Mouse (Mus musculus) hindbrain, embryonic 12.5 days (tissue): Measurements from ENCODE around the gene Numbl. TPM values are rescaled to one million over a fixed set of nuclear protein-coding genes. Genes with fewer than 3 reads are reported as not detected.

Experiments used
- ATAC-seq: fragments of 200-750 bp; cut with Nextera tagmentation; 2 replicates; pipeline ENCODE4 v1.8.0; 2017; ENCODE audit warnings: moderate TSS enrichment; ENCODE audit not compliant: low FRiP score
- H3K27ac ChIP-seq: fragments of 300-500 bp; sonication (generic); 2 replicates; pipeline ENCODE4 v1.5.1; 2016; ENCODE audit warnings: mild to moderate bottlenecking
- H3K27me3 ChIP-seq: fragments of 300-500 bp; sonication (generic); 2 replicates; pipeline ENCODE4 v1.6.1; 2016; ENCODE audit warnings: mild to moderate bottlenecking
- H3K36me3 ChIP-seq: fragments of 300-500 bp; sonication (generic); 2 replicates; pipeline ENCODE4 v1.6.1; 2016; ENCODE audit warnings: mild to moderate bottlenecking
- H3K4me1 ChIP-seq: fragments of 300-500 bp; sonication (generic); 2 replicates; pipeline ENCODE4 v1.6.1; 2016
- H3K4me2 ChIP-seq: fragments of 300-500 bp; sonication (generic); replicated peaks from 2 replicates; pipeline ENCODE4 v1.6.1; 2016; ENCODE audit warnings: mild to moderate bottlenecking
- H3K4me3 ChIP-seq: fragments of 300-500 bp; sonication (generic); 2 replicates; pipeline ENCODE4 v1.5.1; 2016; ENCODE audit warnings: mild to moderate bottlenecking
- H3K9ac ChIP-seq: fragments of 300-500 bp; sonication (generic); 2 replicates; pipeline ENCODE4 v1.6.1; 2016; ENCODE audit warnings: mild to moderate bottlenecking, moderate library complexity
- H3K9me3 ChIP-seq: fragments of 300-500 bp; sonication (generic); replicated peaks from 2 replicates; pipeline ENCODE4 v1.6.1; 2016; ENCODE audit warnings: mild to moderate bottlenecking
- WGBS: fragments of 180-500 bp; shearing (Covaris S2); methylation state at CpG from one replicate; pipeline ENCODE4 v1.1.7; 2016; 5-methylcytosine and 5-hydroxymethylcytosine counted together
- polyA plus RNA-seq: library from polyadenylated mRNA; unstranded; fragments of >200 nt; fragmentation: Nextera tagmentation; extraction: Ambion mirVana; gene quantifications from 2 replicates; pipeline ENCODE4 v1.2.1, GENCODE M21; 2016

Numbl gene
- polyA plus RNA-seq, 1 experiment from 2014 or later = 60.2 TPM

GRCm38 (mm10) chr7:27277191-27277590, 19.0 kb downstream of the Numbl start:
- Histone ChIP-seq H3K36me3 (peaks cover 83% of the 10 kb centered on the region), H3K27me3 (no peaks in the 10 kb centered on the region)
- 94% methylated on average over 3 of the region's 3 CpGs for WGBS

GRCm38 (mm10) chr7:27281717-27282116, 23.5 kb downstream of the Numbl start:
- ATAC-seq = no peak
- Histone ChIP-seq H3K4me2 (no peak overlapping the region), H3K27ac (no peak overlapping the region), H3K9ac (no peak overlapping the region), H3K4me3 (no peak overlapping the region), H3K9me3 (no peaks in the 10 kb centered on the region), H3K27me3 (peaks cover 7% of the 10 kb centered on the region; the same call in 1 of the 2 replicates), H3K36me3 (peaks cover 58% of the 10 kb centered on the region), H3K4me1 (no peaks in the 10 kb centered on the region)
- 67% methylated on average over 13 of the region's 13 CpGs for WGBS

More at GRCm38 (mm10) chr7:27277191-27277590, 19.0 kb downstream of the Numbl start:
- H3K9me3 ChIP-seq = no peaks in the 10 kb centered on the region
- H3K4me2 ChIP-seq = no peak overlapping the region
- ATAC-seq = no peak
- H3K27ac ChIP-seq = no peak overlapping the region
- H3K4me1 ChIP-seq = no peaks in the 10 kb centered on the region
- no peak overlapping the region for H3K9ac ChIP-seq
- H3K4me3 ChIP-seq = no peak overlapping the region

GRCm38 (mm10) chr7:27282225-27282624, 24.0 kb downstream of the Numbl start:
- H3K36me3 ChIP-seq = peaks cover 53% of the 10 kb centered on the region
- no peaks in the 10 kb centered on the region for H3K9me3 ChIP-seq
- ATAC-seq = no peak
- no peak overlapping the region for H3K9ac ChIP-seq
- 63% methylated on average over 4 of the region's 4 CpGs for WGBS
- no peak overlapping the region for H3K4me3 ChIP-seq
- peaks cover 7% of the 10 kb centered on the region; the same call in 1 of the 2 replicates for H3K27me3 ChIP-seq
- H3K4me1 ChIP-seq = no peaks in the 10 kb centered on the region
- H3K4me2 ChIP-seq = no peak overlapping the region
- no peak overlapping the region for H3K27ac ChIP-seq

GRCm38 (mm10) chr7:27284865-27285697, 26.8 kb downstream of the Numbl start:
- ATAC-seq = peak; percentile 59
- H3K9me3 ChIP-seq = no peaks in the 10 kb centered on the region
- H3K9ac ChIP-seq = no peak overlapping the region
- peaks cover 7% of the 10 kb centered on the region; the same call in 1 of the 2 replicates for H3K27me3 ChIP-seq
- H3K4me1 ChIP-seq = no peaks in the 10 kb centered on the region
- WGBS = 2% methylated on average over 28 of the region's 28 CpGs
- H3K36me3 ChIP-seq = peaks cover 26% of the 10 kb centered on the region
- no peak overlapping the region for H3K4me3 ChIP-seq
- peak overlapping the region; percentile 25; the same call in 1 of the 2 replicates for H3K4me2 ChIP-seq
- no peak overlapping the region for H3K27ac ChIP-seq

GRCm38 (mm10) chr7:27285698-27286066, 27.4 kb downstream of the Numbl start:
- H3K27ac ChIP-seq = no peak overlapping the region
- no peaks in the 10 kb centered on the region for H3K9me3 ChIP-seq
- H3K9ac ChIP-seq = no peak overlapping the region
- peak; percentile 67 for ATAC-seq
- no peaks in the 10 kb centered on the region for H3K4me1 ChIP-seq
- peaks cover 7% of the 10 kb centered on the region; the same call in 1 of the 2 replicates for H3K27me3 ChIP-seq
- no peak overlapping the region for H3K4me3 ChIP-seq
- H3K36me3 ChIP-seq = peaks cover 21% of the 10 kb centered on the region
- WGBS = 5% methylated on average over 8 of the region's 8 CpGs
- peak overlapping the region; percentile 25; the same call in 1 of the 2 replicates for H3K4me2 ChIP-seq

GRCm38 (mm10) chr7:27288732-27289131, 30.5 kb downstream of the Numbl start:
- no peak overlapping the region for H3K9ac ChIP-seq
- H3K27me3 ChIP-seq = peaks cover 7% of the 10 kb centered on the region; the same call in 1 of the 2 replicates
- no peaks in the 10 kb centered on the region for H3K36me3 ChIP-seq
- no peak overlapping the region for H3K27ac ChIP-seq
- ATAC-seq = no peak
- no peaks in the 10 kb centered on the region for H3K4me1 ChIP-seq
- H3K4me2 ChIP-seq = no peak overlapping the region
- H3K4me3 ChIP-seq = no peak overlapping the region
- H3K9me3 ChIP-seq = no peaks in the 10 kb centered on the region
- WGBS = 88% methylated on average over 7 of the region's 7 CpGs

GRCm38 (mm10) chr7:27290555-27290954, 32.3 kb downstream of the Numbl start:
- Histone ChIP-seq H3K36me3 (no peaks in the 10 kb centered on the region), H3K4me1 (no peaks in the 10 kb centered on the region), H3K27ac (no peak overlapping the region), H3K9me3 (no peaks in the 10 kb centered on the region), H3K9ac (no peak overlapping the region), H3K4me3 (no peak overlapping the region), H3K27me3 (no peaks in the 10 kb centered on the region), H3K4me2 (no peak overlapping the region)
- ATAC-seq = no peak
- WGBS = 73% methylated on average over 2 of the region's 2 CpGs

GRCm38 (mm10) chr7:27291795-27292466, 33.7 kb downstream of the Numbl start:
- H3K36me3 ChIP-seq = no peaks in the 10 kb centered on the region
- no peaks in the 10 kb centered on the region for H3K27me3 ChIP-seq
- no peak overlapping the region for H3K4me2 ChIP-seq
- H3K4me1 ChIP-seq = no peaks in the 10 kb centered on the region
- H3K9ac ChIP-seq = no peak overlapping the region
- H3K27ac ChIP-seq = no peak overlapping the region
- WGBS = 63% methylated on average over 12 of the region's 12 CpGs
- ATAC-seq = no peak
- H3K4me3 ChIP-seq = no peak overlapping the region
- no peaks in the 10 kb centered on the region for H3K9me3 ChIP-seq

GRCm38 (mm10) chr7:27295956-27296355, 37.7 kb downstream of the Numbl start:
- no peak overlapping the region for H3K4me3 ChIP-seq
- H3K27ac ChIP-seq = no peak overlapping the region
- H3K36me3 ChIP-seq = no peaks in the 10 kb centered on the region
- H3K4me1 ChIP-seq = no peaks in the 10 kb centered on the region
- WGBS = 83% methylated on average over 4 of the region's 4 CpGs
- H3K27me3 ChIP-seq = no peaks in the 10 kb centered on the region
- H3K4me2 ChIP-seq = no peak overlapping the region
- no peak overlapping the region for H3K9ac ChIP-seq
- ATAC-seq = no peak
- H3K9me3 ChIP-seq = no peaks in the 10 kb centered on the region

- H3K9ac ChIP-seq = no peak overlapping the region
- no peak overlapping the region for H3K27ac ChIP-seq
- no peak overlapping the region for H3K4me2 ChIP-seq
- no peaks in the 10 kb centered on the region for H3K9me3 ChIP-seq
- H3K4me3 ChIP-seq = no peak overlapping the region
- no peaks in the 10 kb centered on the region for H3K27me3 ChIP-seq
- ATAC-seq = no peak
- no peaks in the 10 kb centered on the region for H3K4me1 ChIP-seq
- WGBS = 93% methylated on average over 4 of the region's 4 CpGs
- H3K36me3 ChIP-seq = no peaks in the 10 kb centered on the region
Observed at GRCm38 (mm10) chr7:27296518-27296917, 38.3 kb downstream of the Numbl start.

- Histone ChIP-seq H3K9me3 (no peaks in the 10 kb centered on the region), H3K9ac (no peak overlapping the region), H3K4me3 (no peak overlapping the region), H3K4me2 (no peak overlapping the region), H3K27me3 (peaks cover 8% of the 10 kb centered on the region; the same call in 1 of the 2 replicates), H3K4me1 (no peaks in the 10 kb centered on the region), H3K36me3 (no peaks in the 10 kb centered on the region), H3K27ac (no peak overlapping the region)
- ATAC-seq = no peak
- WGBS = 84% methylated on average over 16 of the region's 16 CpGs
Observed at GRCm38 (mm10) chr7:27298033-27298610, 39.9 kb downstream of the Numbl start.

- WGBS = 86% methylated on average over 6 of the region's 6 CpGs
- Histone ChIP-seq H3K36me3 (no peaks in the 10 kb centered on the region), H3K4me1 (no peaks in the 10 kb centered on the region), H3K4me3 (no peak overlapping the region), H3K27me3 (peaks cover 8% of the 10 kb centered on the region; the same call in 1 of the 2 replicates), H3K9me3 (no peaks in the 10 kb centered on the region), H3K9ac (no peak overlapping the region), H3K4me2 (no peak overlapping the region), H3K27ac (no peak overlapping the region)
- no peak for ATAC-seq
Observed at GRCm38 (mm10) chr7:27298816-27299215, 40.6 kb downstream of the Numbl start.
